Mouse (Mus musculus): ENCODE data around the gene Mtap. TPM values are rescaled to one million over a fixed set of nuclear protein-coding genes. Genes with fewer than 3 reads are reported as not detected.

Gene Mtap
- total RNA-seq, 2 experiments from 2014 or later, result 14.4 to 16.7 TPM

GRCm38 (mm10) chr4:89136356-89136755 lies 566 bp upstream of the Mtap start:
- no peak for DNase-seq (ENCODE audit: low spot score)

GRCm38 (mm10) chr4:89137542-89138360 lies 829 bp downstream of the Mtap start:
- peak; percentile 24 for DNase-seq (ENCODE audit: low spot score)

- DNase-seq (ENCODE audit: low spot score), result no peak
These were observed 1.4 kb downstream of the Mtap start for GRCm38 (mm10) chr4:89138361-89138651.

- DNase-seq (ENCODE audit: low spot score), result peak; percentile 69
These were observed 3.9 kb downstream of the Mtap start for GRCm38 (mm10) chr4:89140832-89141231.

GRCm38 (mm10) chr4:89145409-89145808 lies 8.5 kb downstream of the Mtap start:
- peak; percentile 72 for DNase-seq (ENCODE audit: low spot score)

GRCm38 (mm10) chr4:89146291-89146690 lies 9.4 kb downstream of the Mtap start:
- DNase-seq (ENCODE audit: low spot score), result peak; percentile 15

GRCm38 (mm10) chr4:89149261-89149660 lies 12.3 kb downstream of the Mtap start:
- no peak for DNase-seq (ENCODE audit: low spot score)

- no peak for DNase-seq (ENCODE audit: low spot score)
These were observed 24.5 kb downstream of the Mtap start for GRCm38 (mm10) chr4:89161389-89161788.

GRCm38 (mm10) chr4:89162496-89162895 lies 25.6 kb downstream of the Mtap start:
- no peak for DNase-seq (ENCODE audit: low spot score)

- no peak for DNase-seq (ENCODE audit: low spot score)
These were observed 26.7 kb downstream of the Mtap start for GRCm38 (mm10) chr4:89163613-89164012.

GRCm38 (mm10) chr4:89164681-89165080 lies 27.8 kb downstream of the Mtap start:
- DNase-seq (ENCODE audit: low spot score), result no peak

- DNase-seq (ENCODE audit: low spot score), result no peak
These were observed 32.0 kb downstream of the Mtap start for GRCm38 (mm10) chr4:89168877-89169276.

- no peak for DNase-seq (ENCODE audit: low spot score)
These were observed 32.8 kb downstream of the Mtap start for GRCm38 (mm10) chr4:89169739-89170138.

- DNase-seq (ENCODE audit: low spot score), result no peak
These were observed 34.0 kb downstream of the Mtap start for GRCm38 (mm10) chr4:89170931-89171330.

- peak; percentile 2 for DNase-seq (ENCODE audit: low spot score)
These were observed 36.1 kb downstream of the Mtap start for GRCm38 (mm10) chr4:89172873-89173605.

- DNase-seq (ENCODE audit: low spot score), result no peak
These were observed 40.8 kb downstream of the Mtap start for GRCm38 (mm10) chr4:89177514-89178307.

- DNase-seq (ENCODE audit: low spot score), result no peak
These were observed 43.2 kb downstream of the Mtap start for GRCm38 (mm10) chr4:89180121-89180520.

GRCm38 (mm10) chr4:89181656-89182055 lies 44.7 kb downstream of the Mtap start:
- no peak for DNase-seq (ENCODE audit: low spot score)

GRCm38 (mm10) chr4:89182486-89182885 lies 45.6 kb downstream of the Mtap start:
- DNase-seq (ENCODE audit: low spot score), result no peak

GRCm38 (mm10) chr4:89195481-89195880 lies 58.6 kb downstream of the Mtap start:
- DNase-seq (ENCODE audit: low spot score), result no peak

- no peak for DNase-seq (ENCODE audit: low spot score)
These were observed 60.2 kb downstream of the Mtap start for GRCm38 (mm10) chr4:89197128-89197527.

GRCm38 (mm10) chr4:89200806-89201205 lies 63.9 kb downstream of the Mtap start:
- no peak for DNase-seq (ENCODE audit: low spot score)
